Mouse (Mus musculus): ENCODE data around the gene Prdx5.
"Not testable (repeated sequence)": the region's sequence is repeated elsewhere in the genome, so short reads cannot be mapped to it uniquely, and the experiment has no call there.

Gene Prdx5

GRCm38 (mm10) chr19:6918321-6918720 lies 8.4 kb upstream of the Prdx5 start:
- DNase-seq = no peak

GRCm38 (mm10) chr19:6916496-6916895 lies 6.6 kb upstream of the Prdx5 start:
- no peak for DNase-seq

GRCm38 (mm10) chr19:6915276-6915675 lies 5.4 kb upstream of the Prdx5 start:
- DNase-seq = no peak

- DNase-seq = no peak
Observed at GRCm38 (mm10) chr19:6914540-6914939, 4.6 kb upstream of the Prdx5 start.

GRCm38 (mm10) chr19:6913991-6914390 lies 4.1 kb upstream of the Prdx5 start:
- DNase-seq = no peak

- no peak for DNase-seq
Observed at GRCm38 (mm10) chr19:6913036-6913435, 3.1 kb upstream of the Prdx5 start.

GRCm38 (mm10) chr19:6912205-6912970 lies 2.5 kb upstream of the Prdx5 start:
- no peak for DNase-seq

- no peak for DNase-seq
Observed at GRCm38 (mm10) chr19:6911101-6912074, 1.5 kb upstream of the Prdx5 start.

GRCm38 (mm10) chr19:6910306-6910705 lies 400 bp upstream of the Prdx5 start:
- DNase-seq = peak; percentile 69 to 82

GRCm38 (mm10) chr19:6909021-6909420 lies 885 bp downstream of the Prdx5 start:
- DNase-seq = peak in 1 of 2 experiments; percentile 42

GRCm38 (mm10) chr19:6907811-6908540 lies 1.9 kb downstream of the Prdx5 start:
- no peak for DNase-seq

- no peak for DNase-seq
Observed at GRCm38 (mm10) chr19:6907094-6907493, 2.8 kb downstream of the Prdx5 start.

- DNase-seq = no peak
Observed at GRCm38 (mm10) chr19:6906199-6906598, 3.7 kb downstream of the Prdx5 start.

GRCm38 (mm10) chr19:6905498-6906159 lies 4.3 kb downstream of the Prdx5 start:
- no peak for DNase-seq

- peak in 1 of 2 experiments; percentile 53 for DNase-seq
Observed at GRCm38 (mm10) chr19:6904846-6905245, 5.1 kb downstream of the Prdx5 start.

- no peak for DNase-seq
Observed at GRCm38 (mm10) chr19:6903031-6903430, 6.9 kb downstream of the Prdx5 start.

- no peak for DNase-seq
Observed at GRCm38 (mm10) chr19:6899641-6900040, 10.3 kb downstream of the Prdx5 start.

- not testable (repeated sequence) for DNase-seq
Observed at GRCm38 (mm10) chr19:6895608-6896305, 14.1 kb downstream of the Prdx5 start.

- DNase-seq = no peak
Observed at GRCm38 (mm10) chr19:6893731-6894451, 16.0 kb downstream of the Prdx5 start.

- peak in 1 of 2 experiments; percentile 30 for DNase-seq
Observed at GRCm38 (mm10) chr19:6892512-6892911, 17.4 kb downstream of the Prdx5 start.

- no peak for DNase-seq
Observed at GRCm38 (mm10) chr19:6877965-6878364, 31.9 kb downstream of the Prdx5 start.
